In genomic region chr10:116948414-116948813, GRCm38 (mm10) we compare ENCODE assay signal across 11 mouse cellular contexts. TPM values are rescaled to one million over a fixed set of nuclear protein-coding genes. Genes with fewer than 3 reads are reported as not detected.
A peak's percentile ranks its signal among the peaks of the same experiment; 100 is the strongest.
DNase-seq lines count a peak whose midpoint lies in the region; ATAC-seq and TF ChIP-seq lines count a peak whose summit lies in the region.
"Had no signal": no experiment of that assay in that cellular context is flagged by ENCODE, and none has a peak within 500 bp of the region (broad histone marks: within the 10 kb centered on the region; RNA-seq: fewer than 3 reads in every experiment).

No protein-coding gene starts in this region.

- no peaks in the 10 kb centered on the region for H3K27me3 ChIP-seq in heart, postnatal 0 days (ENCODE audit: control insufficient read depth, insufficient read depth, low read length)
- no peaks in the 10 kb centered on the region for H3K27me3 ChIP-seq in hindbrain, embryonic 11.5 days (ENCODE audit: control insufficient read depth, insufficient read depth, low read length)
- H3K27me3 ChIP-seq in myocyte (ENCODE audit: control insufficient read depth, insufficient read depth, insufficient read length) = no peaks in the 10 kb centered on the region

- no peaks in the 10 kb centered on the region for H3K9me3 ChIP-seq in heart, postnatal 0 days (replicated peaks; ENCODE audit: control insufficient read depth, low read length)
- H3K9me3 ChIP-seq in hindbrain, embryonic 11.5 days (ENCODE audit: control insufficient read depth, low read length) = no peaks in the 10 kb centered on the region

- no peak overlapping the region for H3K27ac ChIP-seq in heart, postnatal 0 days (ENCODE audit: low read depth)
- no peak overlapping the region for H3K27ac ChIP-seq in hindbrain, embryonic 11.5 days (ENCODE audit: low read depth, low read length)

- ATAC-seq in heart, postnatal 0 days (ENCODE audit: insufficient read depth, low read depth) = no peak
- no peak for ATAC-seq in hindbrain, embryonic 11.5 days (ENCODE audit: low FRiP score)

- H3K36me3 ChIP-seq in heart, postnatal 0 days (replicated peaks; ENCODE audit: control insufficient read depth, insufficient read depth, low read length) = no peaks in the 10 kb centered on the region
- no peaks in the 10 kb centered on the region for H3K36me3 ChIP-seq in hindbrain, embryonic 11.5 days (ENCODE audit: control insufficient read depth, insufficient read depth, low read length)
- no peaks in the 10 kb centered on the region for H3K36me3 ChIP-seq in myocyte (ENCODE audit: control insufficient read depth, insufficient read depth)

- peak overlapping the region; percentile 78 for H3K9ac ChIP-seq in heart, postnatal 0 days (replicated peaks; ENCODE audit: low read depth, low read length)
- no peak overlapping the region for H3K9ac ChIP-seq in hindbrain, embryonic 11.5 days (ENCODE audit: low read depth, low read length)

- intact Hi-C loops in heart, postnatal 36 days (cut with DNase I) = loop anchor here (5.0 kb wide), 2 partner anchors 199 to 264 kb away; partner anchors contain the start of gene Frs2

- H3K79me2 ChIP-seq in myocyte (ENCODE audit: control insufficient read depth, insufficient read depth) = peaks cover 25% of the 10 kb centered on the region

- no peak for TF ChIP-seq POLR2A in myocyte (IDR thresholded peaks at IDR 0.05; ENCODE audit: insufficient read length, low read depth)

- H3K4me2 ChIP-seq in heart, postnatal 0 days (ENCODE audit: low read depth, low read length) = peak overlapping the region; percentile 90
- peak overlapping the region; percentile 77; the same call in 1 of the 2 replicates for H3K4me2 ChIP-seq in hindbrain, embryonic 11.5 days (replicated peaks; ENCODE audit: low read depth, low read length)
- no peak overlapping the region for H3K4me2 ChIP-seq in myocyte (ENCODE audit: low read depth)

- H3K4me1 ChIP-seq in heart, postnatal 0 days (ENCODE audit: control insufficient read depth, insufficient read depth) = peaks cover 38% of the 10 kb centered on the region
- H3K4me1 ChIP-seq in hindbrain, embryonic 11.5 days (replicated peaks; ENCODE audit: control insufficient read depth, insufficient read depth, low read length) = no peaks in the 10 kb centered on the region

- no peak for DNase-seq in heart, postnatal 0 days (ENCODE audit: low spot score)
- no peak for DNase-seq in heart, postnatal 36 days
- DNase-seq in hindbrain, embryonic 11.5 days (ENCODE audit: low spot score) = no peak
- DNase-seq in kidney, postnatal 36 days = peak; percentile 46 to 66
- no peak for DNase-seq in urinary bladder, postnatal 25 days (ENCODE audit: low spot score)
- DNase-seq in cerebellum, adult 18-20 months = no peak
- DNase-seq in adrenal gland, postnatal 10 days = no peak
- DNase-seq: adrenal gland, postnatal 25 days; lung, adult 18-20 months had no signal

- peak overlapping the region; percentile 89 for H3K4me3 ChIP-seq in heart, postnatal 0 days (ENCODE audit: low read depth, low read length)
- no peak overlapping the region for H3K4me3 ChIP-seq in hindbrain, embryonic 11.5 days (ENCODE audit: low read depth, low read length)
- H3K4me3 ChIP-seq in myocyte = peak overlapping the region; percentile 31

- TF ChIP-seq EP300 in heart, postnatal 0 days (IDR thresholded peaks at IDR 0.05; ENCODE audit: low read depth) = no peak

- TF ChIP-seq CTCF in heart, postnatal 0 days (IDR thresholded peaks at IDR 0.05; ENCODE audit: low read depth) = no peak

- H3ac ChIP-seq in myocyte (ENCODE audit: control insufficient read depth, insufficient read length) = no peak overlapping the region

- WGBS in heart, postnatal 0 days = 77% methylated on average over 9 of the region's 9 CpGs
- 74% methylated on average over 9 of the region's 9 CpGs for WGBS in hindbrain, embryonic 11.5 days

TF ChIP-seq in myocyte, 11 proteins besides CTCF, POLR2A, EP300 and RAD21:
- TF ChIP-seq MAX (IDR thresholded peaks at IDR 0.05; ENCODE audit: low read depth) (no peak), TCF3 (IDR thresholded peaks at IDR 0.05; ENCODE audit: insufficient read length, low read depth) (no peak), E2F4 (IDR thresholded peaks at IDR 0.05; ENCODE audit: insufficient read depth) (no peak), SRF (IDR thresholded peaks at IDR 0.05; ENCODE audit: control insufficient read depth, insufficient read length, low read depth) (no peak), MYOG (IDR thresholded peaks at IDR 0.05; ENCODE audit: control insufficient read depth in 1 of 3, insufficient read depth in 1 of 3, insufficient read length in 2 of 3, low read depth in 2 of 3) (no peak), REST (IDR thresholded peaks at IDR 0.05; ENCODE audit: insufficient read depth, insufficient read length) (no peak), USF1 (IDR thresholded peaks at IDR 0.05; ENCODE audit: low read depth) (no peak), MYOD1 (IDR thresholded peaks at IDR 0.05; ENCODE audit: control insufficient read depth in 1 of 3, insufficient read length in 2 of 3, low read depth in 2 of 3) (no peak), POLR2AphosphoS2 (IDR thresholded peaks at IDR 0.05; ENCODE audit: insufficient read length, low read depth) (no peak), TCF12 (IDR thresholded peaks at IDR 0.05; ENCODE audit: insufficient read depth, poor library complexity, severe bottlenecking) (no peak), CEBPB (IDR thresholded peaks at IDR 0.05; ENCODE audit: insufficient read depth, poor library complexity, severe bottlenecking) (no peak)

RNA-seq across cellular contexts. Expression of gene Rab3ip, which starts 2.2 kb away (rescaled TPM):
- total RNA-seq in heart, postnatal 0 days (2014; rRNA removed; ENCODE audit: low replicate concordance) = 98.2 and 123 TPM in 2 replicates
- polyA plus RNA-seq in heart, postnatal 0 days (2015; fragmentation: Nextera tagmentation; extraction: Ambion mirVana) = 70.9 and 78.4 TPM in 2 replicates
- 10 to 100 TPM; 85.3 to 89.2 TPM for total RNA-seq in heart, postnatal 36 days (2021)
- 43.7 and 48.9 TPM in 2 replicates for polyA plus RNA-seq in hindbrain, embryonic 11.5 days (2014; fragmentation: Nextera tagmentation; extraction: Ambion mirVana)
- 29.1 TPM for polyA plus RNA-seq in myocyte (2012; fragmentation: generic; extraction: Trizol)
- total RNA-seq in adrenal gland, postnatal 10 days (2021) = 10 to 100 TPM; 41.3 to 49.3 TPM

RNA-seq across cellular contexts. Expression of gene Gm10271, which starts 24.0 kb away (rescaled TPM):
- not detected in 2 replicates for total RNA-seq in heart, postnatal 0 days (2014; rRNA removed; ENCODE audit: low replicate concordance)
- not detected in 2 replicates for polyA plus RNA-seq in heart, postnatal 0 days (2015; fragmentation: Nextera tagmentation; extraction: Ambion mirVana)
- not detected for total RNA-seq in heart, postnatal 36 days (2021)
- not detected in 2 replicates for polyA plus RNA-seq in hindbrain, embryonic 11.5 days (2014; fragmentation: Nextera tagmentation; extraction: Ambion mirVana)
- not detected for polyA plus RNA-seq in myocyte (2012; fragmentation: generic; extraction: Trizol)
- total RNA-seq in adrenal gland, postnatal 10 days (2021) = not detected
- total RNA-seq: adrenal gland, postnatal 25 days; CH12.LX had no signal

RNA-seq across cellular contexts. Expression of gene Best3, which starts 37.7 kb away (rescaled TPM):
- 1.1 and 1.3 TPM in 2 replicates for total RNA-seq in heart, postnatal 0 days (2014; rRNA removed; ENCODE audit: low replicate concordance)
- polyA plus RNA-seq in heart, postnatal 0 days (2015; fragmentation: Nextera tagmentation; extraction: Ambion mirVana) = 0.57 and 0.62 TPM in 2 replicates
- total RNA-seq in heart, postnatal 36 days (2021) = 1 to 10 TPM; 4.3 to 4.7 TPM
- polyA plus RNA-seq in hindbrain, embryonic 11.5 days (2014; fragmentation: Nextera tagmentation; extraction: Ambion mirVana) = 0.08 and 0.20 TPM in 2 replicates
- polyA plus RNA-seq in myocyte (2012; fragmentation: generic; extraction: Trizol) = 1.4 TPM
- under 1 TPM; 0.48 to 0.70 TPM for total RNA-seq in adrenal gland, postnatal 10 days (2021)
- total RNA-seq: CH12.LX had no signal

RNA-seq across cellular contexts. Expression of gene Myrfl, which starts 51.7 kb away (rescaled TPM):
- total RNA-seq in heart, postnatal 0 days (2014; rRNA removed; ENCODE audit: low replicate concordance) = 0.39 TPM in 1 of 2 replicates, not detected in the other
- polyA plus RNA-seq in heart, postnatal 0 days (2015; fragmentation: Nextera tagmentation; extraction: Ambion mirVana) = 0.18 and 0.23 TPM in 2 replicates
- total RNA-seq in heart, postnatal 36 days (2021) = 1 to 10 TPM; 1.3 to 1.5 TPM
- polyA plus RNA-seq in hindbrain, embryonic 11.5 days (2014; fragmentation: Nextera tagmentation; extraction: Ambion mirVana) = 0.17 and 0.20 TPM in 2 replicates
- 0.04 TPM for polyA plus RNA-seq in myocyte (2012; fragmentation: generic; extraction: Trizol)
- total RNA-seq in adrenal gland, postnatal 10 days (2021) = under 1 TPM; 0.12 to 0.39 TPM
- total RNA-seq: CH12.LX had no signal

Comparison
In these comparisons a context has a peak if more than half of its experiments do, and no peak if none do; other contexts are left out.
1. DNase-seq: peak in kidney, postnatal 36 days (2 of 2); none in heart, postnatal 0 days (single experiment), heart, postnatal 36 days (0 of 2), hindbrain, embryonic 11.5 days (single experiment), urinary bladder, postnatal 25 days (single experiment), cerebellum, adult 18-20 months (0 of 2) and adrenal gland, postnatal 10 days (single experiment).